Mouse (Mus musculus): ENCODE results near the gene Ino80.
A peak's percentile ranks its signal among the peaks of the same experiment; 100 is the strongest.

The Ino80 gene

DNA sequence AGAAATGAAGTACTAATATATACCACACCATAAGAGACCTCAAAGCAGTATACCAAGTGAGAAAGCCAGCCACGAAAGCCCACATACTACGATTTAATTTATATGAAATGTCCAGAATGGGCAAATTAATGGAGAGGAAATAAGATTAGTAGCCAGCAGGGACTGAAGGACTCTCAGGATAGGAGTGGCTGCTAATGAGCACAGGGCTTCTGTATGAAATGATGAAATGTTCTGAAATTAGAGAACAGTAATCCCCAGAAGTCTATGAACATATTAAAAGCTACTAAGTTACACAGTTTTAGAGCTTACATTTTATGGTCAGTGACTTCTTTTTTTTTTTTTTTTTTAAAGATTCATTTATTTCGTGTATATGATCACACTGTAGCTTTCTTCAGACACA lies 22.9 kb downstream of the Ino80 start:
- no peak for DNase-seq (ENCODE audit: low read depth, low spot score)

DNA sequence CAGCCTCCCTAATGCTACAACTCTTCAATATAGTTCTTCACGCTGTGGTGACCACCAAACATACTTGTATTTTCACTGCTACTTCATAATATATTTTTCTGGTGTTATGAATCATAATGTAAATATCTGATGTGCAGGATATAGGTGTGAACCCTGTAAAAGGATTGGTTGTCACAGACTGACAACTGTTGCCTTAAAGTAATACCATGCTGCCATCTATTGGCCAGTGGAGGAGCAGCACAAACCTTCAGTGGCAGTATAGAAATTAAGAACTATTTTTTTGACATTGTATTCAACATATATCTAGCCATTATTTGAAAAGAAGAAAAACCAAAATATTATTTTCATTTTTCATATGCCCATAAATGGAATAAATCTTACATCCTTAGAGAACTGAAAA lies 40.5 kb downstream of the Ino80 start:
- peak; percentile 76 for DNase-seq (ENCODE audit: low read depth, low spot score)

GRCm38 (mm10) chr2:119436467-119436866 lies 41.0 kb downstream of the Ino80 start:
- no peak for DNase-seq (ENCODE audit: low read depth, low spot score)

- DNase-seq (ENCODE audit: low read depth, low spot score): peak; percentile 69
Measured at GRCm38 (mm10) chr2:119413819-119414218, 63.7 kb downstream of the Ino80 start.

- no peak for DNase-seq (ENCODE audit: low read depth, low spot score)
Measured at GRCm38 (mm10) chr2:119411674-119412073, 65.8 kb downstream of the Ino80 start.

- DNase-seq (ENCODE audit: low read depth, low spot score): no peak
Measured at GRCm38 (mm10) chr2:119411016-119411415, 66.5 kb downstream of the Ino80 start.

- DNase-seq (ENCODE audit: low read depth, low spot score): no peak
Measured at GRCm38 (mm10) chr2:119408733-119409132, 68.8 kb downstream of the Ino80 start.

- no peak for DNase-seq (ENCODE audit: low read depth, low spot score)
Measured at GRCm38 (mm10) chr2:119408278-119408677, 69.2 kb downstream of the Ino80 start.

DNA sequence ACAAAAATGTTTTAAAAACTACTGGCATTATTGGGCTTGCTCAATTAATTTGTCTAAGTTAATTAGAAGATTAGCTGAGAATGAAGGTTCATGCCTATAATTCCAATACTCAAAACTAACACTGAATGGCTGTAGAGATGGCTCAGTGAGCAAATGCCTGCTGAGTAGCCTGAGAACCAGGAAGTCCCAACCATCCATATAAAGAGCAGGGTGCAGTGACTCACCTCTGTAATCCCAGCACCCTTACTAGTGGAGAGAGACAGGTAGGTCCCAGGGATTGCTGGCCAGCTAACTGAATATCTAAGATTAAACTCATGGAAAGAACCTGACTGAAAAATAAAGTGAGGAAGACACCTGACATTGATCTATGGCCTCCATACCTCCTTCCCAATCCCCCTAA lies 78.2 kb downstream of the Ino80 start:
- no peak for DNase-seq (ENCODE audit: low read depth, low spot score)

- no peak for DNase-seq (ENCODE audit: low read depth, low spot score)
Measured at GRCm38 (mm10) chr2:119398665-119399064, 78.8 kb downstream of the Ino80 start.

- no peak for DNase-seq (ENCODE audit: low read depth, low spot score)
Measured at GRCm38 (mm10) chr2:119398252-119398651, 79.2 kb downstream of the Ino80 start.

DNA sequence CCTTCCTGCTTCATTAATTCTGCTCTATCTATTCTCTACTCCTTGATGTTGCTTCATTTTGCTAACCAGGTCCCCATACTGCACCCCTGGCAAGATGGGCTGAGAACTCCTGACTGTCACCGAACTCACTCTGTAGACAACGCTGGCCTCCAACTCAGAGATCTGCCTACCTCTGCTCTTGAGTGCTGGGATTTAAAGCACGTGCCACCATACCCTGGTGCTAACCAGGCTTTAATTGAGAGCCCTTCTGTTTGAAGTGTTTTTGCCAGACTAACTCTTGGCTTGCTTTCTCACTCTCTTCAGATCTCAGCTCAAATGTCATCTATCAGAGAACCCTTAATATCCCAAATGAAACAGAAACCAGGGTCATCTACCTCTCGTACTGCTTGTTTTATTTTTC lies 87.5 kb downstream of the Ino80 start:
- DNase-seq (ENCODE audit: low read depth, low spot score): no peak

GRCm38 (mm10) chr2:119388266-119388665 lies 89.2 kb downstream of the Ino80 start:
- DNase-seq (ENCODE audit: low read depth, low spot score): peak; percentile 84

- DNase-seq (ENCODE audit: low read depth, low spot score): no peak
Measured at GRCm38 (mm10) chr2:119379455-119379854, 98.0 kb downstream of the Ino80 start.

DNA sequence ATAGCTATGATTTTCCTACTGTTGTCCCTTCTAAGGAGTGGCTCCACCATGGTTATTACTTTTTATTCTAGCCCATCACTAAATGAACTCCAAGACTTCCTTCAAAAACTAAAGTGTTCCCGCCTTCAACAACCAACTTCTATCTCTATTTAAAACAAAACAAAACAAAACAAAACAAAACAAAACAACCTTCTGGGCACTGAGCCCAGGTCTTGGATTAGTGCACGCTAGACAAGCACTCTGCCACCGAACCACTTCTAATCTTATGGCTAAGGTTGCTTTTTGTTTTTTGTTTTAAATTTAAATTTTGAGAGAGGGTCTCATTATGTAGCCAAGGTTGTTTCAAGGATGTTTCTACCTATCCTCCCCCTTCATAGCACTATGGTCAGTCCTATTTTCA lies 99.7 kb downstream of the Ino80 start:
- DNase-seq (ENCODE audit: low read depth, low spot score): no peak

- DNase-seq (ENCODE audit: low read depth, low spot score): no peak
Measured at GRCm38 (mm10) chr2:119377286-119377685, 100.2 kb downstream of the Ino80 start.

- DNase-seq (ENCODE audit: low read depth, low spot score): no peak
Measured at GRCm38 (mm10) chr2:119370116-119370515, 107.4 kb downstream of the Ino80 start.

GRCm38 (mm10) chr2:119367346-119367745 lies 110.1 kb downstream of the Ino80 start:
- no peak for DNase-seq (ENCODE audit: low read depth, low spot score)

- DNase-seq (ENCODE audit: low read depth, low spot score): no peak
Measured at GRCm38 (mm10) chr2:119364969-119365368, 112.5 kb downstream of the Ino80 start.

DNA sequence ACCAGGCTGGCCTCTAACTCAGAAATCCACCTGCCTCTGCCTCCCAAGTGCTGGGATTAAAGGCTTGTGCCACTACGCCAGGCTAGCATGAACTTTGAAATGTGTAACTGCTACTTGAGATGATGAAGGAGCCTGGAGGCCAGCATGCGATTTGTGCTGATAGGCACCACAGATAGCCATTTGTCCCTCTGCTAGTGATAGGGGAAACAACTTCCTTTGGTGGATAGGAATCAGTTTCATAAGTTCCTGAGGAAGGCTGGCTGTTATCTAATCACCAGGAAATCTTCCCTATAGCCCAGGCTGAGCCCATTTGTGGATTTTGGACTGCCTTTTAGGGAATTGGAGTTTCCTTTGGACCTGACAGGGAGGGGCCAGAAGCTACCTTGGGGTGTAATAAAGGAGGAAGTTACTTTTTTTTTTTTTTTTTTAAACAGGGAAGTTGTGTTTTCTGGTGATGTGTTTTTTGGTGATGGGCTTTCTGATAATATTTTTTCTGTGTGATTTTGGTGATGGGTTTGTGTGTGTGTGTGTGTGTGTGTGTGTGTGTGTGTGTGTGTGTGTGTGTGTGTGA lies 117.7 kb downstream of the Ino80 start:
- no peak for DNase-seq (ENCODE audit: low read depth, low spot score)

GRCm38 (mm10) chr2:119358249-119358648 lies 119.2 kb downstream of the Ino80 start:
- peak; percentile 66 for DNase-seq (ENCODE audit: low read depth, low spot score)

- DNase-seq (ENCODE audit: low read depth, low spot score): no peak
Measured at GRCm38 (mm10) chr2:119356805-119357204, 120.7 kb downstream of the Ino80 start.

- DNase-seq (ENCODE audit: low read depth, low spot score): no peak
Measured at GRCm38 (mm10) chr2:119356310-119356709, 121.2 kb downstream of the Ino80 start.

DNA sequence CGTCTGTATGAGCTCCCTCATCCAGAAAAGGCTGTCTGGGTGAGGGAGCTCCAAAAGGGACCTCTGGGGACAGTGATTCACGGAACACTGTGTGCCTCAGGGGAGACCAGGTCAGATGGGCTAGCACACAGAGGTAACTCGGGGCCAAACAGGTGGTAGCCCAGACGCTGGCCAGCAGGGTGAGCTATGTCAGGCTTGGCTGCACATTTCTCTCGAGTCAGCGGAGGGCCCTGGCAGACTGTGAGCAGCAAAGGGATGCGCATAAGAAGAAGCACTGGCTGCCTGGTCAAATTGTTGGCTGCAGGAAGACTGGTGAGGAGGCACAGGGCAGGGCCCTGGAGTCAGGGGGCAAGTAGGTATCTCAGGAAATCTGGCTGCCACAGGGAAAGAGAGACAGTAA lies 121.8 kb downstream of the Ino80 start:
- DNase-seq (ENCODE audit: low read depth, low spot score): peak; percentile 64
